Mouse (Mus musculus) kidney, postnatal 36 days (tissue): ENCODE measurements around the gene Fto.

Experiments used
- DNase-seq, 2 experiments: peaks; one replicate each; pipeline ENCODE4 v3.0.0; 2021 to 2022; ENCODE audit warnings: mixed read lengths in 2 of 2

Fto gene

DNA sequence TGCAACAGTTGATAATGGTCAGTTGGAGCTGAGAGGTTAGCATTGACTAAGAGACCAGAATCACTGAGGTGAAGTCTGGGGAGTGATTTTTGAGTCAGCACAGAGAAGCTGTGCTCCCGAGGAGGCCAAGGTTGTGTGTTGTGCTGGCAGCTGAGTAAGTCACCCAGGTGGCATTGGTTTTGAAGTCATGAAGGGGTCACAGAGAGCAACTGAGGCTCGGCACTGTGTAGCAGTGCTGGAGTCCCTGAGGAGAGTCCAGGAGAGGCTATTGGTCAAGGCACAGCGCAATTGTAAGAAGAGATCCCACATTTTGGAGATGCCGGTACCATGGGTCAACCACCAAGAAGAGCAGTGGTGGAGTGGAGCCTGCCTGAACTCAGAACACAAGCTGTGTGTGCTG is 11.6 kb downstream of the Fto start:
- DNase-seq: no peak

- no peak for DNase-seq
These were observed 12.7 kb downstream of the Fto start for GRCm38 (mm10) chr8:91326018-91326417.

GRCm38 (mm10) chr8:91326946-91327345 is 13.6 kb downstream of the Fto start:
- no peak for DNase-seq

DNA sequence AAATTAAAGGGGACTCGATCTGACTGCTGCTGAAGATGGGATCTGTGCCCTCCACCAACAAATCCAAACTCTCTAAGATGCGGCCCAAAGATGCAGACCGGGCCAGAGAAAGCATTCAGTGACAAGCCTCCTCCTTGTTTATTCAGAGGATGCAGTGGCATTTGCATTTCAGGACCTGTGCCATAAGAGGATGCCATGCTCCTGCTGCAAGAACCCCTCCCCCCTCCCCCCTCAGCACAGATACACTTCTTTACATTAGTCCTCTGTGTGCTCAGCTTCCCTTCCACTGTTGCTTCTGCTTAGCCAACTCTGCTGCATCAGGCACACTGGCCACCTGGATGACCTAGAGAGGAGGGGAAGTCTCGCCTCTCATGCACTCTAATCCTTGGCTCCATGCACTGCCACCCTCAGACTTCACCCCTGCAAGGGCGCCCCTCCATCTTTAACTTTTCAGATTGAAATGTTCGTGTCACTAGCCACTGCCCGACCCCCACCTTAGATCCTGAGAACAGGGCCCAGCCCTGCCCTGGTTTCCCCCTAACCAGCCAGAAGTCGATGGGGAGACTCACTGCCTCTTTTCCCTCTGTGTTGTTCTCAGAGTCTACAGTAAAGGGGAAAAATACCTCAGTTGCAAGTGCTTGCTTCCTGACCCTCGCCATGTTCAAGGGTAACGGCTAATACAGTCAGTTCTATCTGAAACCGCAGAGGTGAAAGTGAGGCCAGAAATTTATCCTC is 14.3 kb downstream of the Fto start:
- DNase-seq: no peak

- no peak for DNase-seq
These were observed 15.7 kb downstream of the Fto start for GRCm38 (mm10) chr8:91329056-91329455.

- no peak for DNase-seq
These were observed 16.1 kb downstream of the Fto start for GRCm38 (mm10) chr8:91329461-91329850.

DNA sequence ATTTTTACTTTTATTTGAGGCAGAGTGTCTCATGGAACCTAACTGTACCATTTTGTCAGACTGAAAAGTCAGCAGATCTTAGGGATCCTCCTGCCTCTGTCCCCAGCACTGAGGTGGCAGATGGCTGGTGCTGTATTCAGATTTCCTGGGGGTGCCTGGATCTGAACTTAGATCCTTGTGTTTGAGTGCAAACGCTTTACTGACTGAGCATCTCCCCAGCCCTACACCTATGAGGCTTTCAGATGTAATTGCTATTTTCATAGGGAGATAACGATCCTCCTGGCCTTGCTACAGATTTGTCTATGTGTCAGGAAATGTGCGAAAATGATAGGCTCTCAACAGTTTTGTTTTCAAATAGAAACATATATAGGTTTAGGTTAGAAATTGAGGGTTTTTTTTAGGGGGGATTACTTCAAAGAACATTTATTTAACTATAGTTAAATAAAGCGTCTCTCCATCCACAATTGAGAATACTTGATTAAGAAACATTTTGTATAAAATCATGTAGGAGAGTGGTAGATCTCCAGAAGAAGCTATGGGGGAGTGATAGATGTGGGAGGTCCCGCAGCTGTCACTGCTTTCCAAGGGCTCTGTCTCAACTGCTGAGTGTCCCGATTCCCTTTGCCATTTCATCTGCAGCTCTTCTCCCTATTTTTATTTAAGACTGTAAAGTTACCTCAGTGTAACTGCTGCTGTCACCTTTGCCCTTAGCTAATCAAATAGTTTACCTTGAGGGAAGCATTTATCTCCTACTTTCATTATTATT is 25.2 kb downstream of the Fto start:
- DNase-seq: no peak

DNA sequence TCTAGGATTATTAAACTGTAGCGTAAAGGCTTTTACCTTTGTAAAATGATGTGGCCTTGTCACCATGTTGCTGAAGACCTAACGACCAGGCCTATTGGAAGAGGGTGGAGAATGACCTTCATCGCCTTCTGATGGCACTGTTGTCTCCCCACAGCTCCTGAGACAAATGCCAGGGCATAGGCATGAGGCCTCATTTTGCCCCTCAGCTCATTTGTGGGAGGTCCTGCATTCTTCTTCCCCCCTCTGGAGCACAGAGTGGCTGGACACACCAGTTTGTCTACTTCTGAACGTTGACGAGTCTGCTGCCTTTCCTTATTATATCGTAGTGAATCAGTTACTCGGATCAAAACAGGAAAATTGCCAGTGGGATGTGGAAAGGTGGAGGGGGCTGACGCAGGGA is 26.3 kb downstream of the Fto start:
- no peak for DNase-seq

DNA sequence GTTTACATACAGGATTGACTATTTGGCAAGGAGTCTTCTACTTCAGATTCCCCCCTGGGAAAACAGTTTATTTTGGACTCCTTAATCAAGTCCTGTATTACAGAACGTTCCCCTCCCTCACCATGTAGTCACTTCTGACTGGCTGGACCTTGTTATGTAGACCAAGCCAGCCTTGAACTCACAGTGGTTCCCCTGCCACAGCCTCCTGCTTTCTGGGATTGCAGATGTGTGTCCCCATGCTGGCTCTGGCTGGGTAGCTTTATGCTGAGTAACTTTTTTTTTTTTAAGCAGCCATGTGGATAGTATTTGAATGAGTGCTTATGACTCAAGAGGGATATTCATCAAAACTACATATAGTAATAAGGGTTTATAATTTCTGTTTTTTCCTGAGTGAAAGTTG is 27.4 kb downstream of the Fto start:
- no peak for DNase-seq

- peak; percentile 39 to 51 for DNase-seq
These were observed 28.9 kb downstream of the Fto start for GRCm38 (mm10) chr8:91342196-91342595.

- DNase-seq: no peak
These were observed 29.5 kb downstream of the Fto start for GRCm38 (mm10) chr8:91342798-91343197.

GRCm38 (mm10) chr8:91344659-91345058 is 31.3 kb downstream of the Fto start:
- DNase-seq: no peak

DNA sequence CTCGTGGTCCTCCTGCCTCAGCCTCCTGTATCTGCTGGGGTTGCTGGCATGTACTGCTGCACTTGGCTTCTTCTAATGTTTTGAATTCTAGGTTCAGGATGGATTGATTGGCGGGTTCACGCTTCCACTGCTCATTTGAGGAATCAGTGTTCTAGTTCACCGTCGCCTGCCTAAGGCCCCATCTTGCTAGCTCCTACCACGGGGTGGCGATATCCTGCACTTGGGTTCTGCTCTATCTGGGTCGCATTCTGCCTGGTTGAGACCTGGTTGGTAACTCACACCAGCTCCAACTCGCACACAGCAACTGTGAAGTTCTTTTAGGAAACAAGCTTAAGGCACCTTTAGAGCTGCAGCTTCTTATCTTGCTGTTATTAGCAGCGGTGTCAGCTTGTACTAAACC is 33.8 kb downstream of the Fto start:
- DNase-seq: no peak

- DNase-seq: no peak
These were observed 34.3 kb downstream of the Fto start for GRCm38 (mm10) chr8:91347595-91347994.

- DNase-seq: no peak
These were observed 36.5 kb downstream of the Fto start for GRCm38 (mm10) chr8:91349816-91350215.

- DNase-seq: no peak
These were observed 37.3 kb downstream of the Fto start for GRCm38 (mm10) chr8:91350628-91351027.

- no peak for DNase-seq
These were observed 39.3 kb downstream of the Fto start for GRCm38 (mm10) chr8:91352598-91352997.

- DNase-seq: no peak
These were observed 39.7 kb downstream of the Fto start for GRCm38 (mm10) chr8:91353062-91353461.

- no peak for DNase-seq
These were observed 40.6 kb downstream of the Fto start for GRCm38 (mm10) chr8:91353907-91354306.

DNA sequence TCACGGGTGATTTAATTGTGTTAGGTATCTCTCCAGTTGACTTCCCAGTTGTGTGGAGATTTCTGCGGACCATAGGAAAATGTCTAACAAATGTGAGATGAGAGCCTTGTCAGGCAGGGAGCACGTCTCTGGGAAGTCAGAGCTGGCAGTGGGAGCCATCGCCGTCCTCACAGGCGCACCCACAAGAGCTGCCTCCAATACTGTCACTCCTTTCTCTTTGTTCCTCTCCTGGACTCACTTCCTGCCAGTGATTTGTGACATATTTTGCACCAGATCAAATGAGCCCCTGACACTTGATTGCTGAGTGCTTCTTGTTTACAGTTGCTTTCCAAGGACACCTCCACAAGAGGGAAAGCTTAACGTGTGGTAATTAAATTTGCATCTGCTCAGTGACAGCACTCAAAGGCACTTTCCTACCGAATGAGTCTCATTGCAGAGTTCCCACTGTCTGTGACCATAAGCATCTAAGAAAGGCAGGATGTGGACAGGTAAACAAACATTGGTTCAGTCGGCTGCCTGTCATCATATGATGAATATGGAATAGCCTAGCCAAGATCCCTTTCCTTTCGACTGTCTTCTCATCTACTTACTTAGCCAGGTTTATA is 42.1 kb downstream of the Fto start:
- no peak for DNase-seq

DNA sequence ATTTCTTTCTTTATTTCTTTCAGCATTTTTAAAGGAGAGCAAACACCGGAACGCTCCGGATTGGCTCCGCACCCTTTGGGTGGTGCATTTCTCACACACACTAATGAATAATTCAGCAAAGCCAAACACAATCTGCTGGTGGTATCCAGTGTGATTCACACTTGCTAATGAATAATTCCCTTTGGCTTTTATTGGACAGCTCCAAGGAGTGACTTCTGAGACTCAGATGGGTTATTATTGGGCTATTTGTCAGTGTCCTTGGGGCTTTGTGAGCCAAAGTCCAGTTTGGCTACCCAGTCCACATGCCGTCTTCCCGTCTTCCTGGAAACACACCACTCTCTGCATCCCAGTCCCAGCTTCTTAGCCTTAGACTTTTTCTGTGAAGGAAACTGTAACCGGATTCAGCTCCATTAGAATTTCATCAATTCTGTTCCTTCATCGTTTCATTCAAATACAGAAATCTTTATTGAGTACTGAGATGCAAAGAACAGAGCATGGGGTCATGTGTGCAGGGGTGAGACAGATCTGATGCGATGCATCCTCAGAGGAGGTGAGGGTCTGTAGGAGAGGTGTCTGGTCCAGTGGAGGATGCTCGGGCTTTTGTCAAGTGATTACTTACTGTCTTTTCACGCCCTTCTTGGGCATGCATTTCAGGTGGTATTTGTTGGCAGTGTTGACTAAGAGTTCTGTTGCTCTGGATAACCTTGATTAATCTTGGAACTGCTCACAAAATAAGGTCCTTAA is 42.8 kb downstream of the Fto start:
- no peak for DNase-seq

GRCm38 (mm10) chr8:91357493-91358014 is 44.2 kb downstream of the Fto start:
- no peak for DNase-seq

DNA sequence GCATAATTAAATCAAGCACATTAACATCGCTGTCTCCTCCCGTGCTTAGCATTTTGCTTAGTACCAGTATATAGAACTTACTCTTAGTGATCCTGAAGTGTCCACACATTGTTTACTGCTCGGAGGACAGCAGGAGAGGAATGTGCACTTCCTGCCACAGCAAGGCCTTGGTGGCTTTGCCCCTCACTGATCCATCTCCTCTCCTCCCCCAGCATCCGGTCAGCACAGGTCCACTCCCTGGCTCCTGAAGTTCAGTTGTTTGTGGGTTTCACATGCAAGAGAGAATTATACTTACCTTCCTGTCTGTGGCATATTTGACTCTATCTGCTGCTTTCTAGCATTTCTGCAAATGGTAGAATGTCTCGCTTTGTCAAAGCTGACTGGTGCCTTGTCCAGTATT is 44.7 kb downstream of the Fto start:
- DNase-seq: no peak
